Mouse (Mus musculus) kidney, adult 2 months (tissue): ENCODE measurements around the gene Zfp239. TPM values are rescaled to one million over a fixed set of nuclear protein-coding genes. Genes with fewer than 3 reads are reported as not detected.

Experiments
- DNase-seq: peaks from one replicate; pipeline ENCODE4 v3.0.0; 2021
- H3K27ac ChIP-seq: fragments of 200-500 bp; 2 replicates; pipeline ENCODE4 v1.5.1; 2012; ENCODE audit warnings: low read depth, low read length, control low read depth, inconsistent platforms; ENCODE audit not compliant: insufficient read depth
- H3K27me3 ChIP-seq: fragments of 200-500 bp; replicated peaks from 2 replicates; pipeline ENCODE4 v1.6.1; 2012; ENCODE audit warnings: mild to moderate bottlenecking, moderate library complexity, low read length, inconsistent platforms; ENCODE audit not compliant: control insufficient read depth, insufficient read depth
- H3K36me3 ChIP-seq: fragments of 200-500 bp; 2 replicates; pipeline ENCODE4 v1.6.1; 2012; ENCODE audit warnings: mild to moderate bottlenecking, moderate library complexity, low read length, inconsistent platforms; ENCODE audit not compliant: control insufficient read depth, insufficient read depth
- H3K4me1 ChIP-seq: fragments of 200-500 bp; 2 replicates; pipeline ENCODE4 v1.6.1; 2011; ENCODE audit warnings: low read length; ENCODE audit not compliant: control insufficient read depth, insufficient read depth
- H3K4me3 ChIP-seq: fragments of 200-500 bp; 2 replicates; pipeline ENCODE4 v1.5.1; 2011; ENCODE audit warnings: mild to moderate bottlenecking, low read depth, low read length, control low read depth; ENCODE audit not compliant: insufficient read depth
- CTCF ChIP-seq: fragments of 200-500 bp; conservative IDR thresholded peaks from 2 replicates; pipeline ENCODE4 v1.5.1; 2011; ENCODE audit warnings: low read depth, mild to moderate bottlenecking, control low read depth, low read length, moderate library complexity, mixed read lengths; ENCODE audit not compliant: insufficient read depth, insufficient read length
- POLR2A ChIP-seq: fragments of 200-500 bp; IDR thresholded peaks from one replicate; pipeline ENCODE4 v1.6.1; 2011; ENCODE audit warnings: low read depth, low read length, control low read depth
- whole genome bisulfite sequencing: fragments of 180-500 bp; shearing (Covaris S2); methylation state at CpG from one replicate; pipeline ENCODE4 v1.1.7; 2018; 5-methylcytosine and 5-hydroxymethylcytosine counted together
- polyA plus RNA-seq: library from polyadenylated mRNA; depleted of rRNA; stranded (reverse); fragments of >200 nt; gene quantifications from 2 replicates; pipeline ENCODE4 v1.2.3, GENCODE M21; 2012

Gene Zfp239
- polyA plus RNA-seq, 1 experiment, result 1.5 TPM

DNA sequence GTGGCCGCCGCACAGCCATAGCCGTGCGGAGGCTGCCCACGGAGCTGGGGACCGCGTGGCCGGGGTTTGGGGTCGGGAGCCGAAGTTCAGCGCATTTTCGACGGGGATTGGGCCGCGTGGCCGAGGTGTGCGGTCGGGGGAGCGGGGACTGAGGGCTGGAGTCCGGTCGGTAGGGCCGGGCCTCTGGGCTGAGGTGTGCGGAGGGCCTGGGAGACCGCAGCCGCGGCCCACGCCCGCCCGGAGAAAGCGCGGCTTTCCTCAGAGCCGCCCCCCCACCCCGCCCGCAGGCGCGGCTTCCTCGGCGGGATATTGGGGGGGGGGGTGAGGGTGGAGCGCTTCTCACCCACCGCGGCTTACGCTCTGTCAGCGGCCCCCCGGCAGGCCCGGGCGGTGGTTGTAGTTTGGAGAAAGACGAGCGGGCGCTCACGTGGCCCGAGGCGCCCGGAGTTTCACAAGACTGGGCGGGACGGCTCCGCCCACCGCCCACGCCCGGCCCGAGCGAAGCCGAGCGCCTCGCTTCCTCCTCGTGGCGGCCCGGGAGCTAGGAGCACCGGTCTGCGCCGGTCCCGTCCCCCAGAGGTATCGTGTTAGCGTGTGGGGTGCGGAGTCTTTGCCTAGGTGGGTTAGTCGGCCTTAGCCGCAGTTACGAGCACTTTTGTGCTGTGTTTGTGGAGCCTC lies 45.5 kb downstream of the Zfp239 start:
- no peak for TF ChIP-seq CTCF
- peak; percentile 16 for TF ChIP-seq POLR2A
- WGBS, result under 1% methylated on average over 76 of the region's 77 CpGs
- Histone ChIP-seq H3K36me3 (no peaks in the 10 kb centered on the region), H3K27ac (peak overlapping the region; percentile 92), H3K4me1 (peaks cover 13% of the 10 kb centered on the region), H3K27me3 (no peaks in the 10 kb centered on the region), H3K4me3 (peak overlapping the region; percentile 99)
- DNase-seq, result peak; percentile 92

DNA sequence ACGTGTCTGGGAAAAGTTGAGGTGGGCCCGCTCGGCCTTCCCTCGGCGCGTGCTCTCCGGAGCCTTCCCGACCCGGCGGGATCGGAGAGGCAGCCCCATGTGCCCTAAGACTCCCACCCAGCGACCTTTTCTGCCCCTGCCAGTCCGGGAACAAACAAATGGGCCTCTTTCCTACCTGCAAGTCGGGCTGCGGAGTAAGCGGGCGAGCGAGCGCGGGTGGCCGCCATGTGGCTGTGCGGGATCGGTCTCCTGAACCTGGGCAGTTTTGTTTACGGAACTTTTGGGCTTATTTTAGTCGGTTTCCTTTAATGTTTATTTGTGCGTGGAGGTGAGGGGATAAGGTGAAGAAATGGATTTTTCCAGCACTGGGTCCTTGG lies 46.1 kb downstream of the Zfp239 start:
- H3K27ac ChIP-seq, result peak overlapping the region; percentile 92
- WGBS, result under 1% methylated on average over 26 of the region's 26 CpGs
- H3K4me1 ChIP-seq, result peaks cover 13% of the 10 kb centered on the region
- DNase-seq, result no peak
- TF ChIP-seq POLR2A, result no peak
- TF ChIP-seq CTCF, result no peak
- no peaks in the 10 kb centered on the region for H3K36me3 ChIP-seq
- H3K27me3 ChIP-seq, result no peaks in the 10 kb centered on the region
- peak overlapping the region; percentile 99 for H3K4me3 ChIP-seq

DNA sequence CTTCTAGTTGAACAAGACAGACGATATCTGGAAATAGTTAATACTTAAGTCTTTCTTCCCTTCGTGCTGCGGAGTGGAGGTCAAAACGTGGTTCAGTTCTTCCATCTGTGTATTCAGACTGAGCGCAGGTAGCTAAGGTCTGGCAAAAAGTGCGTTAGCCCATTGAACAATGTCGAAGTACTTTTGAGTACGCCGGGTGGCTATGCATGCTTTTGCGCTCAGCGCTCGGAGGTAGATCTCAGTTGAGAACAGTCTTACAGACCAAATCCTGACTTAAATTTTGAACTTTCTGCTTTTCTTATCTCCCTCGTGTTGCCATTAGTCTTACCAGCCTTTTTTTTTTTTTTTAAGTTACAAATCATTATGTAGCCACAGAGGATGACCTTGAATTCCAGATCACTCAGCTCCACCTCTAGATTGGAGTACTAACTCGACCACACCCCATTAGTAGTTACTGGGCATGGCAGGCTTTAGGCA lies 46.6 kb downstream of the Zfp239 start:
- TF ChIP-seq CTCF (no peak), POLR2A (no peak)
- H3K27me3 ChIP-seq, result no peaks in the 10 kb centered on the region
- peak overlapping the region; percentile 99 for H3K4me3 ChIP-seq
- DNase-seq, result peak; percentile 40
- peak overlapping the region; percentile 92 for H3K27ac ChIP-seq
- no peaks in the 10 kb centered on the region for H3K36me3 ChIP-seq
- H3K4me1 ChIP-seq, result peaks cover 13% of the 10 kb centered on the region
- WGBS, result 2% methylated on average over 14 of the region's 14 CpGs

DNA sequence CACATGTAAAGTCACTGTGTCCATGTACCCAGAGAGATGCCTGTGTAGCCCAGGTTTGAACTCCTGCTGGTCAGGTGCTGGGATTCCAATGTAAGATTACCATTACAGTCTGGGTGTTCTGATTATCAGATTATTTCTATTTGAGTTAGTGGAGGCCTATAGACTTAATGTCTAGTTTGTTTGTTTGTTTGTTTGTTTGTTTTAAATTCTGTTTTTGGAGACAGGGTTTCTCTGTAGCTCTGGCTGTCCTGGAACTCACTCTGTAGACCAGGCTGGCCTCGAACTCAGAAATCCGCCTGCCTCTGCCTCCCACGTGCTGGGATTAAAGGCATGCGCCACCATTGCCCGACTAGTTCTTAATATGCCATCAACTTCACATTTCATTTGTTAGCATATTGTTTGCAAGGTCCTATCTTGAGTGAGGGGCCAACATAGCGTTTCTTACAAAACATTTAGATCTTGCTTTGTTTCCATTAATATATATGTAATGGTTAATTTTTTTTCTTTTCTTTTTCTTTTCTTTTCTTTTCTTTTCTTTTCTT lies 48.3 kb downstream of the Zfp239 start:
- no peak overlapping the region for H3K27ac ChIP-seq
- H3K36me3 ChIP-seq, result no peaks in the 10 kb centered on the region
- no peaks in the 10 kb centered on the region for H3K27me3 ChIP-seq
- peaks cover 15% of the 10 kb centered on the region for H3K4me1 ChIP-seq
- WGBS, result 78% methylated on average over 6 of the region's 6 CpGs
- no peak for DNase-seq
- TF ChIP-seq CTCF (no peak), POLR2A (no peak)
- H3K4me3 ChIP-seq, result no peak overlapping the region

DNA sequence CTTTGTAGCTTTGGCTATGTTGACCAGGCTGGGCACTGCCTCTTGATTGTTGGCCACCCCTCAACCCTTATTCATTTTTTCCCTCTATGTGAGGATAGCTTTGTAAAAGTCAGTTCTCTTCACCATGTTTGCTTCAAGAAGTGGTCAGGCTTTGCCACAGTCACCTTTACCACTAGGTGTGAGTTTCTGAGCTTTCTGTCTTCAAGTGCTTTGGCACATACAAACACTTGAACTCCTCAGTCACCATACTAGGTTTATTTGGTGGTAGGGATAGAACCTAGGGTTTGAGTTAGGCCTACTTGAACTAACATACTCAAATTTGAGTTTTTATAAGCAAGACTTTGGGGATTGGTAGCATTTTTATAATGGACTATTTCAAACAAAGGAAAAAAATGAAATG lies 52.6 kb downstream of the Zfp239 start:
- Histone ChIP-seq H3K27me3 (no peaks in the 10 kb centered on the region), H3K36me3 (peaks cover 2% of the 10 kb centered on the region; the same call in 1 of the 2 replicates), H3K4me3 (no peak overlapping the region), H3K4me1 (peaks cover 12% of the 10 kb centered on the region), H3K27ac (no peak overlapping the region)
- DNase-seq, result no peak
- no peak for TF ChIP-seq POLR2A
- TF ChIP-seq CTCF, result no peak

DNA sequence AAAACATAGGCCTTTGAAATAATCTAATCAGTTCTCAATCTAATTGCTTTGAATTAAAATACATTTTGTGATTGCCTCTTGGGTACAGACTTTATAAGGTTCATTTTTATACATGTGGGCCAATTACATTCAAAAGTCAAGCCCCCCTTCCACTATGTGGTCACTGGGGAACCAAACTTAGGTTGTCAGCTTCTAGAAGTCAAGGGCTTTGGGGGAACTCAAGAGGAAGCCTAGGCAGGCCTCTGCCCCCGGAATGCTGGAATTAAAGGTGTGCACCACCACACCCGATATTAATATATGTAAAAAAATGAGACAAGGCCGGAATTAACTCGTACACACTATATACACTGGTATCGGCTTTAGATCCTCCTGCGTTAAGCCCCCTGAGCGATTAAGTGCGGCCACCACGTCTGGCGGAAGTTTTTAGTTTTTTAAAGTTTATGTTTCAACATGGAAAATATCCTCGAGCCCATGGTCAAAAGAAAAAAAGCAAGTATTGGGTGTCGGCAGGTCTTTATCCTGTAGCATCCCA lies 54.4 kb downstream of the Zfp239 start:
- TF ChIP-seq POLR2A, result no peak
- no peak for TF ChIP-seq CTCF
- Histone ChIP-seq H3K4me1 (peaks cover 12% of the 10 kb centered on the region), H3K4me3 (peak overlapping the region; percentile 93), H3K27me3 (no peaks in the 10 kb centered on the region), H3K27ac (peak overlapping the region; percentile 99), H3K36me3 (peaks cover 4% of the 10 kb centered on the region)
- WGBS, result 1% methylated on average over 12 of the region's 12 CpGs
- DNase-seq, result no peak

DNA sequence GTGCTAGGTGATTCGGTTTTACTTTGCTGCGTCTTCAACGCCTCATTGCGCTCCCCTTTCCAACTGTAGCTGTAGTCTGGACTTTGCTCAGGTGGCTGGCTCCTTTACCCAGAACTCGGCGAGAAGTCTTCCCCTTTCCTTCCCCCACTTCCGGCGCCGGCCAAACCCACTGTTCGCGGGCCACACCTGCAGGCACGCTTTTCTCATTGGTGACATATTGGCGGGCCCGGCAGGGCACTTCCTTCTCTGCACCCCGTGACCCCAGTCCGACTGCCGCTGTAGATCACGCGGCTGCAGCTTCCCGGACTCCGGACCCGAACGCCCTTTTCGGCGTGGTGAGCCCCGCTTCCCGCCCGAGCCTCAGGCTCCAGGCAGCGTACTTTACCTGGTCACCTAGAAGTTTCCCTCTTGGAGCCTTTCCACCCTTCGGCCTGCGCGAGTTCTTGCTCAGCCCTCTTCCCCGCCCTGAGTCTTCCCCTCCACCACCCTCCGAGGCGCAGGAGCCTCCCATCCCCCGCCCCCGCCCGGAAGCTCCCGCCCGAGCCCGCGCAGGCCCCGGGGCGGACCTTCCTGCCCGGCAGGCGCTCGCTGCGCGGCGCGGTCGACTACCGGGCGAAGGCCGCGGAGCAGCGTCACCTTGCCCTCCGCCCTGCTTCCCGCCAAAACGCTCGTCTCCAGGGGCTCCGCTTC lies 55.0 kb downstream of the Zfp239 start:
- DNase-seq, result peak; percentile 96
- Histone ChIP-seq H3K36me3 (peaks cover 9% of the 10 kb centered on the region), H3K27me3 (no peaks in the 10 kb centered on the region), H3K4me1 (peaks cover 12% of the 10 kb centered on the region), H3K4me3 (peak overlapping the region; percentile 93), H3K27ac (peak overlapping the region; percentile 99)
- TF ChIP-seq CTCF (no peak), POLR2A (peak; percentile 35)
- under 1% methylated on average over 62 of the region's 62 CpGs for WGBS
